Mouse (Mus musculus) spleen, adult 18-20 months (tissue): ENCODE results near the gene B130006D01Rik.
"Not testable (repeated sequence)": the region's sequence is repeated elsewhere in the genome, so short reads cannot be mapped to it uniquely, and the experiment has no call there.

Experiments used
- DNase-seq, 2 experiments: peaks; one replicate each; pipeline ENCODE4 v3.0.0; 2022; ENCODE audit warnings: mixed read lengths in 2 of 2

The B130006D01Rik gene

DNA sequence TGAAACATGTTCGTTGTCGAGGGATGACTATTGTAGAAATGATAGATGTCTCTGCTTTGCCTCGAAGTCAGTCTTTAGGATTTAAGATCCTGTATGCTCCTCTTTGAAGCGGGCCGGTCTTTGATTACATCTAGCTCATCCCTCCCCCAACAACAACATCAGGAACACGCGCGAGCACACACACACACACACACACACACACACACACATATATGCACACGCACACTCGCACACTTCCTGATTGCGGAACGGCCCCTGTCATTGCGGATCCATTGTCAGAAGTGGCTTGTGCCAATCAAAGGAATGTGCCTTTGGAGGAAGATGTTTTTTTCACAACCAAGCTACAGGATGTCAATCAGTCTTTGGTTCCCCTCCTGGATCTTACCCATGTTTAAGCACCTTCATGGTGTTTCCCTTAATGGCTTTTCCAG lies 9.6 kb upstream of the B130006D01Rik start:
- DNase-seq, result peak in 1 of 2 experiments; percentile 23

DNA sequence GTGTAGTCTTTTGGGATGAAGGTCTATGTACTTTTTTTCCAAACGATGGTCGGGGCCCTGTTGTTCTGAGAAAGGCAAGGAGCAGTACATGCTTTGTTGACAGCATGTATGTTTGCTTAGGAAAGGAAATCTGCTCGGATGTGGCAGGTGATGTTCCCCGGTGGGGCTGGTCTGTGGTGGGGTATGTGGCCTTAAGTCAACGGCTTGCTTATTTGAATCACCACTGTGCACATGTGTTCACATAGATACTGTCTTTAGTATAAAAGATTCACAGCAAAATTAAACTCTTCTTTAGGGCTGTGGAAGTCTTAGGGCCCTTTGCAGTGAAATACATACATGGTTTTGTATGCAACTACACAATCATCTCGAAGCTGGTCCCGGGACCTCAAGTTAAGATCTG lies 9.0 kb upstream of the B130006D01Rik start:
- no peak for DNase-seq

- no peak for DNase-seq
Measured at GRCm38 (mm10) chr11:95716136-95716535, 7.3 kb upstream of the B130006D01Rik start.

GRCm38 (mm10) chr11:95719356-95719755 lies 4.0 kb upstream of the B130006D01Rik start:
- no peak for DNase-seq

DNA sequence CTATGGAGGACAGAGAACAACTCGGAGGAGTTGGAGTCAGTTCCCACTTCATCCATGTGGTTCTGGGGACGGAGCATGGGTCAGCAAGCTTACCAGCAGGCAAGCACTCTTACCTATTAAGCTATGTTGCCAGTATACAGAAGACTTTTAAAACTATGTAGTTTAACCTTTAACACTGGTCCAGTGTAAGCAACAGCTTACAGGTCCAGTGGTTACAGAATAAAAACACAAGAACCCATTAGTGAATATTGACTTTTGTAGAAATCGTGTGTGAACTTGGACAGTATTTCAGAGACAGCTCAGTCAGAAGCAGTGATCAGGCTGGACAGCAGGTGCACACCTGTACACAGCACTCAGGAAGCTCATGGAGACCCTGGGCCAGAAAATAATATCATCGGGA lies 1.1 kb downstream of the B130006D01Rik start:
- no peak for DNase-seq

DNA sequence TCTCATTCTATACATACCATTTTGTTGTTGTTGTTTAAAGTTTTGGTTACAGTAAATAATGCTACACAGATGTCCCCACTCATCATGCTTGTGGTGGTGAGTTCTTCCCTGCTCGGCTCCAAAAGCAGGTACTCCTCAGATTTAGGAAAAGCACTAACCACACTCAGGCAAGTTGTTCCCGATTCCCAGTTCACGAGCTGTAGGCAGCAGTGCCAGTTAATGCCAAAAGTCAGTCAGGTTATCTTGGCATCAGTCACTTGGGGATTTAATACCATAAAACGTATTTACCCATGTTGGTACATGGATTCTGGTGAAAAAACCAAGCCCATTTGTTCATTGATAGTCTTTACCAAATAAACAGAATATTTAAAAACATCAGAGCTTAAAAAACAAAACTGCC lies 2.8 kb downstream of the B130006D01Rik start:
- no peak for DNase-seq

- no peak for DNase-seq
Measured at GRCm38 (mm10) chr11:95727947-95728346, 4.6 kb downstream of the B130006D01Rik start.

DNA sequence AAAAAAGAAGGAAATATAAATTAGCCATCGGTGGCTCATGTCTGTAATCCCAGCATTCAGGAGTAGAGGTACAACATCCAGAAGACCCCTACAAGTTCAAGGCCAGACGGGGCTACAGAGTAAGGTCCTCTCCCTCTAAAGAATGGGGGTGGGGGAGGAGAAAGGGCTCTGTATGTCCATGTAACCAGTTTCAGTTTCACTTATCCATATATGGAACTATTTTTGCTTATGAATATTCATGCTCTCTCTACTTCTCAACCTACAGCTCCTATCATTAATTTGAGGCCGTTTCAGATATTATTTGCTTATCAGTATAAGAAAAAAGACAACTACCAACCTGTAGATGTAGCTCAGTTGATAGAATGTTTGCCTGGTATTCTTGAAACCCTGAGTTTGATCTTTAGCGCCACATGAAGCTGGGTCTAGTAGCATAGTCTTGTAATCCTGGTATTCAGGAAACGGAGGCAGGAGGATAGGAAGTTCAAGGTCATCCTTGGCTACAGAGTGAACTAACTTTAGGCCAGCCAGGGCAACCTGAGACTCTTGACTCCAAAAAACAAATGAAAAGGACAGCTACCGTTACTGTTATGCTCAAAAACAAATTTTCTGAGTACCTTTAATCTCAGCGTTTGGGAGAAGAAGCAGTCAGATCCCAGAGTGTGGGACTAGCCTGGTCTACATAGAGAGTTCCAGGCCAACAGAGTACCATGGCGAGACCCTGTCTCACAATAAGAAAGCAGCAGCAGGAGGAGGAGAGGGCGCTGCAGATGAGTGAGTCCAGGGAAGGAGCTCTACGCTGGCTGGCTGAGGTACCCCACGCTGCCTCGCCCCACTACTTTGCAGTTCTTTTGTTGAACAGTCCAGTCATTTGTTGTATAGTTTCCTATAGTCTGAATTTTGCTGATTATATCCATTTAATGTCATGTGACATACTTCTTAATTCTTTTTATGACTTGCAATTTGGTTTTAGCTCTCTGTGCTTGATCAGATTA lies 5.8 kb downstream of the B130006D01Rik start:
- DNase-seq, result no peak

GRCm38 (mm10) chr11:95734485-95734884 lies 11.1 kb downstream of the B130006D01Rik start:
- DNase-seq, result no peak

DNA sequence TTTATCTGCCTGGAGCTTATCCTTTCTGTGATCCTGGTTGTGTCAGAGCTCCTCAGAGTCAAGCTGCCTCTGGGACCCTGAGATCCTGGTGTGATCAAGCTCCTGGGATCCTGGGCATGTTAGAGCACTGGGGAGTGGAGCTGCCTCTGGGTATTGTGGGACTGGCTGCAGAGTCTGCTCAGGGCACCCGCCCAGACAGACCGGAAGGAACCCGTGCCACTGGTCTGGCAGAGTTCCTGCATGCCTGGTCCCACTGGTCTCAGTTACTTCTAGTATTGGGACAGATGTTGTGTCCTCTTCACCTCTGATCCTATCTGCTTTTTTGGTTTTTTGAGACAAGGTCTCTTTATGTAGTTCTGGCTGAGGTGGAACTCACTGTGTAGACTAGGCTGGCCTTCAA lies 14.4 kb downstream of the B130006D01Rik start:
- peak in 1 of 2 experiments; percentile 36 for DNase-seq

DNA sequence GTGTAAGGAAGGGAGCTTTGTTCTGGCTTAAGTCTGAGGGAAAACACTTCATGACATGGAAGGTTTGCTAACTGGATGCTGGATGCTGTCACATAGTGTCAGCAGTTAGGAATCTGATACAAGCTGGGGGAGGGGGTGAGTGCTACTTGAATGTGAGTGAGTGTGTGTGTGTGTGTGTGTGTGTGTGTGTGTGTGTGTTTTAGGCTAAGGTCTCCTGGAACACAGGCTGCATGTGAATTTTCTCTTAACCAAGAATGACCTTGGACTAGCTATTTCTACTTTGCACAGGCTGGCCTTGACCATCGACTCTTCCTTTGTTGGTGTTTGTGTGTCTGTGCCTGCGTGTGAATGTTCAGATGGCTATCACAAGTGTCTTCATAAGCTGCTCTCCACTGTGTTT lies 21.1 kb downstream of the B130006D01Rik start:
- DNase-seq, result no peak

DNA sequence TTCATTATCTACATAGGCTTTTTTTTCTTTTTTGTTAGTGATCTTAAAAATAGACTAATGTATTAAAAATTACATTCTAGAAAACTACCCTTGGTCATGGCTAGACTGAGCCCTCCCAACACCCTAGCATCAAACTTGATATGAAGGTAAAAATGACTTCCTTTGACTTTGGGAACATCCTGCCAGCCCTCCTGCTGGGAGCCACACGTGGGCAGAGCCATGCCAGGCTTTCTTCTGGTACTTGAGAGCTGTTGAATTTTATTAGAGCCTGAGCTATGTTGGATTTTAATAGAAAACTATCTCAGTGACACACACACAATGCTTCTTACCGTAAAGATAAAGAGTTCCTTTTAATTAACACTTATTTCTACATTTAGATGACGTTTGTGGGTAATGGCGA lies 23.4 kb downstream of the B130006D01Rik start:
- DNase-seq, result no peak

GRCm38 (mm10) chr11:95748331-95748730 lies 24.9 kb downstream of the B130006D01Rik start:
- DNase-seq, result no peak

DNA sequence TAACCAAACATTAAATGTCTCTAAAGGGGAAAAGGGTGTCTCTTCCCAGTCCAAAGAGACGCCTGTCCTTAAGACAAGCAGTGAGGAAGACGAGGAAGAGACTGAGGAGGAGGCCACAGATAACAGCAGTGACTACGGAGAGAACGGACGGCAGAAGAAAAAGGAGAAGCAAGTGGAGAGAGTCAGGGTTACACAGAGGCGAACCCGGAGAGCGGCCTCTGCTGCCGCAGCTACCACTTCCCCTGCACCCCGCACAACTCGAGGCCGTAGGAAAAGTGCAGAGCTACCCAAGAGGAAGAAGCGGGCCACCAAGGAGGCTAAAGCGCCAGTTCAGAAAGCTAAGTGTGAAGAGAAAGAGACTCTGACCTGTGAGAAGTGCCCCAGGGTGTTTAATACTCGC lies 26.2 kb downstream of the B130006D01Rik start:
- no peak for DNase-seq

DNA sequence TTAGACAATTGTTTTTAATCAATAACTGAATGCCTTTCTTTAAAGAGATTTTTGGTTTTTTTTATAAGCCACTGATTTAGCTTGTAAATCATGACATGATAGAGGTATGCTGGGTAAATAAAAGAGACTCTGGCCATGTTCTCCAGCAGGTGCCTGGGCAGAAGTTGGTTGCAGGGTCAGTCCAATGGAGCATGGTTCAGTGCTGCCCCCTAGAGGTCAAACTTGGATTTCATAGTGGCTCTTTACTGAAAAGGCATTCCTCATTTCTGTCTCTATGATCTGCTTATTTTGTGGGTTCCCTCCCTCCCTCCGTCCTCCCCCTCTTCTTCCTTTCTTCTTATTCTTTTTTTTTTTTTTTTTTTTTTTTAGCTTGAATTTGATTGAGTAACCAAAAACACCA lies 27.6 kb downstream of the B130006D01Rik start:
- peak; percentile 37 to 82 for DNase-seq

DNA sequence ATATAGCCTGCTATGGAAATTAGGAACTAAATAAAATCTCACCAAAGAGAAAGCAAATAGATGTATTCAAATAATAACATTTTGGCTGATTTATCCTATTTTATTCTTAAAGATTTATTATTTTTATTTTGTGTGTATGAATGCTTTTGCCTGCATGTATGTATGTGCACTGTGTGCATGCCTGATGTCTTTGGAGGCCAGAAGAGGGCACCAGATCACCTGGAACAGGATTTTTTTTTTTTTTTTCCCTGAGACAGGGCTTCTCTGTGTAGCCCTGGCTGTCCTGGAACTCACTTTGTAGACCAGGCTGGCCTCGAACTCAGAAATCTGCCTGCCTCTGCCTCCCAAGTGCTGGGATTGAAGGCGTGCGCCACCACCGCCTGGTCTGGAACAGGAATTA lies 31.8 kb downstream of the B130006D01Rik start:
- not testable (repeated sequence) for DNase-seq

- DNase-seq, result no peak
Measured at GRCm38 (mm10) chr11:95760521-95760920, 37.1 kb downstream of the B130006D01Rik start.

DNA sequence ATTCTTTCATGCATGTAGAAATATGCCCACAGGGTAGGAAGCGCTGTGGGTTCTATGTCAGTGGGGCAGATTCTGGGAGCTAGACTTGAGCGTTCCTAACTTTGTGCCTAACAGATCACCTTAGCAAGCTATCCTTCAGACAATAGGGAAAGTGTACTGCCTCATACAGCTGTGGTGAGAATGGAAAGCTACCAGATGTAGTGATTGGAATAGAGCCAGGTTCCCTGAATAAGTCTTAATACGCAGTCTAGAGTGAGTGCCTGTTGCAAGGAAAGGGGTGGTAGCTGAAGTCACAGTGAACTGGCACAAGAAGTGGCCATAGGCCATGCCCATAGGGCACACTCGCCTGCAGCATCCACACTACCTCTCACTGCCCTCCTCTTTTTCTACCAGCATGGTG lies 39.6 kb downstream of the B130006D01Rik start:
- DNase-seq, result no peak

- DNase-seq, result no peak
Measured at GRCm38 (mm10) chr11:95764806-95765205, 41.4 kb downstream of the B130006D01Rik start.

DNA sequence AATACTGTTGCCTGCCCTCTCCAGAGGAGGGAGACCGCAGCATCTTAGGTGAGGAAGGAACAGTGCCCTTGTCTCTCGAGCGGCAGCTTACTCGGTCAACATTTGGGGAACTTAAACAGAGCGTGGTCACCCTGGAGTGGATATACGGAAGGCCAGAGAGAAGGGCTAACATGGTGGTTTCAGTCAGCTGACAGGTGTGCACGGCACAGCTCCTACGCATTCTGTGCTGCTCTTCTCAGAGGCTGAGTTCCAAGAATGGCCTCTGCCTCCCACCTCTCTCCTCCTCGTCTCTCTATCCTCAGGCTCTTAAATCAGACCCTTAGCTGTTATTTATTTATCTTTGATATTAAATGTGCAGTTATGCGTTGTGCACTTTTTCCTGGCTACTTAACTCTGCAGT lies 41.9 kb downstream of the B130006D01Rik start:
- DNase-seq, result no peak

- DNase-seq, result no peak
Measured at GRCm38 (mm10) chr11:95768244-95768643, 44.9 kb downstream of the B130006D01Rik start.

DNA sequence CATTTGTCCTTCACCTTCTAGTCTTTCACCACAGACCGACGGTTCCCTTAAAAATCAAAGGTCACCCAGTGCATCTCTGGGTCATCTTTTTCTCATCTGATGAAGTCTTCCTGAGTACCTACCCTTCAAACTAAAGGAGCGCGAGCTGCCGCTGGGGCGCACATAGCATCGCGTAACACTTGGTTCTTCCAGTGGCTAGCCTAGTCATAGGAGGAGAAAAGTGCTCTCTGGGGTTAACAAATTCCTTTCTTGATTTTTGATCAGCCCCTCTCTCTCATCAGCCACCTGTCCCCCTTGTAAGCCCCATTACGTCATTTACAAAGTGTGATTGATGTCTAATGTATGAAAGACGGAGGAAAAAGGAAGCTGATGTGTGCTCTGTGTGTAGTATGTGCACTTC lies 45.8 kb downstream of the B130006D01Rik start:
- DNase-seq, result no peak

DNA sequence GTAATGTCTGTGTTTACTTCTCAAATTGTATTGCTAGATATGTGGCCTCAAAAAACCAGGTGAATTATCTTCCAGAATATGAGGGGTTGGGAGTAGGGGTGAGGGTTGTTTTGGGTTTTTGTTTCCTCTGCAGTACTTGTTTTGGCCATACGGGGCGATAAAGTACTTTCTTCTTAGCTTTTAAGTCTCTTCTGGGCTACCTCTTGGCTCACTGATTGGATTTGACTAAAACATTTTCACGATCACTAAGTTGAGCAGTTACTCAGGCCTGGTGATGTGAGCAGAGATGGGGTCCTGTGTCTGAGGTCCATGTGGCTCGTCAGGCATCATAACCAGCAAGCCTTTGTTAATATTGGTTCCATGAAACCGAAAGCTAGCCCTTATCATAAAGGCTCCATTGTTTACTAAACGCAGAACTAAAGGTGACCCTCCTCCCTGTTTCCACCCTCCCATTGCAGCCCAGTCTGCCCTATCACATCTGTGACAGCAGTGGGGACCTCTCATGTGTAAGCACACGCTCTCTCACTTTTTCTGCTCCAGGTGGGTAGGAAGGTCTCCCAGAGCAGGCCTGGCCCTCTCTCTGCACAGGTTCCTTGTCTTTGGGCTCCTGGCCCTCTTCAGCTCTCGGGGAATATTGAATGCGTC lies 47.5 kb downstream of the B130006D01Rik start:
- no peak for DNase-seq

- no peak for DNase-seq
Measured at GRCm38 (mm10) chr11:95771665-95772064, 48.3 kb downstream of the B130006D01Rik start.
